Mouse (Mus musculus) heart, postnatal 10 days (tissue): ENCODE results near the gene Ccdc183. TPM values are rescaled to one million over a fixed set of nuclear protein-coding genes. Genes with fewer than 3 reads are reported as not detected.

Experiments
- DNase-seq, 2 experiments: peaks; one replicate each; pipeline ENCODE4 v3.0.0; 2021
- intact Hi-C: fragments of 180-260 bp; cut with DNase I; formaldehyde crosslinking; loops from one replicate; pipeline ENCODE4 v1.15.1; 2025
- total RNA-seq, 2 experiments: library from RNA; stranded (reverse); gene quantifications; 2 replicates each; pipeline ENCODE4 v1.2.3; 2021

Ccdc183 gene
- total RNA-seq = not detected

DNA sequence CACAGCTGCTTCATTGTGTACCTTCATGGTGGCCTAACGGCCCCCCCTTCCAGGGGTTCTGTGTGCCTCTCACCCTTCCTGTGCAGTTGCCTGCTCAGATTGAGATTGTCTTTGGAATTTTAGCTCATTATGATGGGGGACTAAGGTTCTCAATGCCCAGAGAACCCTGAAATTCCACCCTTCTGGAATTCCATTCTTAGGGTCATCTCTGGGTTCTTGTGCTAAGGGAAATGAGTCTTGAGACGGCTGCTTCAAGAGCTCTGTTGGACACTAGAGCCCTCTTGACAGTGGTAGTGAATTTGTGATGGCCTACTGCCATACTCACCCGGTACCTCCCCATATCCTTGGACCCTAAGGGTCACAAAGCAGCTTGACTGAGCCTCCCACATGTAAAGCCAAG, at the start of gene Ccdc183:
Gene Ccdc183 (minus strand): TSS at position 101 of the 400 bp plus-strand sequence.
- intact Hi-C loops = no loop called here
- no peak for DNase-seq

DNA sequence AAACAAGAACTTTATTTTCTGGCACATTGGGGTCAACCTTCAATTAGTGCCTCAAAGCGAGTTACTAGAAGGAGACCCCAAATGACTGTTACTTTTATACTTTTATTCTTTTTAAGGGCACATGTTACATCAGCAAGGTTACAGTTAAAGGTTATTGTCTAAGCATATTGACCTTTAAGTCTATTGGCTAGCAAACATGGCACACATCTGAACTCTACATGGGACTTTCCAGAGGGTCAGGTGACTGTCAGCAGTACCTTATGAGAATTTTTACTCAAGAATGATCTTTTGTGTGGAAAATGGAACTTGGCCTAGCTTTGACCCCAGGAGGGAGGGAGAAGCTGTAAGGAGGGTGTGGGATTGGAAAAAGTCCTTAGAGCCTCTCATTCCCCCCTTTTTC, 49.0 kb upstream of the Ccdc183 start:
- intact Hi-C loops = no loop called here
- no peak for DNase-seq

DNA sequence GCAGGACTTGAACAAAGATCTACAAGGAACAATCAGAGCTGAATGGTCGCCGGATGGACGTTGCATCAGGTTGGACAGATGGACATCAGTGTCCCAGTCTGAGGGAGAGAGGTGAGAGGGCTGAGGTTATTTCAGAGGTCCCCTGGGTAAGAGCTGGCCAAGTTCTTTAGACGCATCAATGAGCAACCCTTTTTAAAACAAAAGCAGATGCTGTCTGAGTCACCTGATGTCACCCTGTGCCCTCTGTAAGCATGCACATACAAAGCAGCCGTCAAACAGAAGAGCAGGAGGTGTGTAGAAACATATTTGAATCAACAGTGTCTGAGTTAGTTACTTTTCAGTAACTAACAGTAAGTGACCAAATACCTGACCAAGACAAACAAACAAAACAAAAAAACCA, 46.6 kb upstream of the Ccdc183 start:
- intact Hi-C loops = no loop called here
- no peak for DNase-seq

DNA sequence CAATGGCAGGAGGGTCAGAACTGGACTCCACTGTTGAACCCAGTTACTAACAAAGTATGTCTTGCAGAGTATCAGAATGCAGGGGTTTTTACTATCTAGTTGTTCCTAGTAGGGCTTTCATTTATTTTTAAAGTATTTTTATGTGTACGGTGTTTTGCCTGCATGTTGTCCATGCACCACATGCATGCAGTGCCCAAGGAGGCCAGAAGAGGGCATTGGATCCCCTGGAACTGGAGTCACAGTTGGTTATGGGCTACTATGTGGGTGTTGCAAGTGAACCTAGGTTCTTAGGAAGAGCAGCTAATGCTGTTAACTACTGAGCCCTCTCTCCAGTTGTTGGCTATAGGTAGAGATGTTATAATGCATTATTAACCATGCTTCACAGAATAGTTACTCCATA, 46.0 kb upstream of the Ccdc183 start:
- intact Hi-C loops = no loop called here

DNA sequence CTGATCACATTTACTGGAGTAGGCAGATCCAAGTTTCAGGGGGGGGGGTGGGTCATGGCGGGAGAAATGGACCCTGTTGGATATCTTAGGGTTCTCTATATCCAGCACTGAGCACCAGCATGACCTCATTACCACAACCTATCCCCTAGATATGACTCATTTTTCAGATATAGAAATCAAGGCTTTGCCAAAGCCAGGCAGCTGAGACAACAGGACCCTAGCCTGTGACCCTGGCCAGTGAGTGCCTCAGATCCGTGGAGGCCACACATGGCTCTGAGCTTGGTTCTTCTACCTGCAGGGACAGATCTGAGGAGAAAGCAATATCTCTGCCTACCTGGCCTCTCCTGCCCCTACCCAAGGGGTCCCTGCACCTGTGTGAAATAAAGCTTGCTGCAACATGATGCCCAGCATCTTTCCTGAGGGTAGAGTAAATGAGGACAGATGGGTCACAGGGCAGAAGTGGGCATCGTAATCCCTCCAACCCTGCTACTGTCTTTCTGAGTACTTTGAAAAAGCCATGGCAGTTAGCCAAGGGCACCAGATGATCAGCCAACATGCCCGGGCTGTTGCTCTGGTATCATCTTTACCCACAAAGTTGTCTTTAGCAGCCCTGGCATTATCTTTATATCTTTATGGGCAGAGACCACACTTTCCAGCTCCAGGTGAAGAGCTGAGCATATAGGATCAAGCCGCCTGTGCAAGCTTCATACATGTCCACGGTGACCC, 43.9 kb upstream of the Ccdc183 start:
- DNase-seq = peak; percentile 12 to 22
- intact Hi-C loops = no loop called here

More for the DNA sequence above, 46.0 kb upstream of the Ccdc183 start:
- peak; percentile 55 to 72 for DNase-seq

DNA sequence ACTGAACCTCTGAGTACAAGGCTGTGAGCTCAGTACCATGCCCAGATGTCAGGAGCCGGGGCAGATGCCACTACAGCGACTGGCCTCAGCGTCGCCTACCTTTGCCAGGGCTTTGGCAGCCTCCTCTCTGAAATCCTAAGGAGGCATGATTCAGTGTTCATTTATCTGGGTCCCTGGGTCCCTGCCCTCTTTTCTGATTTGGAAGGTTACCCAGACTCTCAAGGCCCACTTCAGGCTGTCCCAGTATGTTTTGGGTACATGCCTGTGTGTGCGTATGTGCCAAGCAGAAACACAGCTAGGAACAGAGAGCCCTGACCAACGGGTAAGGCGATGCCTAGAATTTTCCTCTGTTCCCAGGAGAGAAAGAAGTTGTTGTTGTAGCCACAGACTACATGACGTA, 42.8 kb upstream of the Ccdc183 start:
- DNase-seq = peak; percentile 26 to 33
- intact Hi-C loops = no loop called here

DNA sequence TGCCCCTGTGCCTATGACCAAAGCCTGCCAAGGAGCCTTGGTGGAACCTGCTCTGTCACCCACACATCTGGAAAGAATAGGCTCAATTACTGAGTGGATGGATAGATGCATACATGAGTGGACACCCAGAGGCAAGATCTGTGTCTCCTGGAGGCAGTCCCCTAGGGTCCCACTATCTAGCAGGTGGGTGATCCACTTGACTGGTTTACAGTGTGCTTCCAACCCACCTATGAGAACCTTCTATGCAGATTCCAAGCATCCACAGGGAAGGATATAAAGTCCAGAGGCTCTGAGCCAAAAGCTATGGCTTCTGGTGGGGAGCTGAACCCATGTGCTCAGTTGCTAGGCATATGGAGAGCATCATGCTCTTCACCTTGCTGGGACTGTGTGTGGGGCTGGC, 40.2 kb upstream of the Ccdc183 start, which contains the start of gene Lcn5:
Gene Lcn5 (plus strand): TSS at position 301 of the 400 bp plus-strand sequence.
- DNase-seq = no peak
- intact Hi-C loops = no loop called here

DNA sequence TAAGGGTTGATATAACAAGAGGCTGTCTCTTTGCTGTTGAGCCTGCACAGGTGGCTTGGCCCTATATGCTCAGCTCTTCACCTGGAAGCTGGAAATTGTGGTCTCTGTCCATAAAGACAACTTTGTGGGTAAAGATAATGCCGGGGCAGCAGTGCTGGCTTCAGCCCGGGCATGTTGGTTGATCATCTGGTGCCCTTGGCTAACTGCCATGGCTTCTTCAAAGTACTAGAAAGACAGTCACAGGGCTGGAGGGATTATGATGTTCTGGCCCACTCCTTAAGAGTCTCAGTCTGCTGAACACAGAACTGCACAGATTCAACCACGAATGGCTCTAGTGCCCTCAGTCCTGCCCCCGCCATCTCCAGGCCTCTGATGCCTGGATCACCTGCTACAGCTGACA, 39.8 kb upstream of the Ccdc183 start:
- intact Hi-C loops = no loop called here
- DNase-seq = peak; percentile 34 to 40

DNA sequence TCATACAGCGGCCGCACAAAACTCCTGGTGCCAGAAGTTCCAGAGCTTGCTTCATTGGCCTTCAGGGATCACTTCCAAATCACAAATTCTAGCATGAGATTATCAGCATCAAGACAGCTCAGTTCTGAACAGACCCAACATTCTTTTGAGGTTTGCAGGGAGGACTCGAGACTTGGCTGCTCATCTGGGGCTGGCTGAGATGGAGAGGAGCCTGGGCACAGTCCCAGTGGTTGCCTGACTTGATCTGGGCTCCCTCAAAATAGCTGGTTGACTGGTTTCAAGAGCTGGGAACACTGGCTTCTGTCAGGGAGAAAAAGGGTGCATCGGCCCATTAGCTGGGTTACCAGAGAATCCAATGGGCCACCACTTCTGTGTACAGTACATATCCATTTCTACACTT, 39.2 kb upstream of the Ccdc183 start:
- intact Hi-C loops = no loop called here
- DNase-seq = peak; percentile 65 to 66

DNA sequence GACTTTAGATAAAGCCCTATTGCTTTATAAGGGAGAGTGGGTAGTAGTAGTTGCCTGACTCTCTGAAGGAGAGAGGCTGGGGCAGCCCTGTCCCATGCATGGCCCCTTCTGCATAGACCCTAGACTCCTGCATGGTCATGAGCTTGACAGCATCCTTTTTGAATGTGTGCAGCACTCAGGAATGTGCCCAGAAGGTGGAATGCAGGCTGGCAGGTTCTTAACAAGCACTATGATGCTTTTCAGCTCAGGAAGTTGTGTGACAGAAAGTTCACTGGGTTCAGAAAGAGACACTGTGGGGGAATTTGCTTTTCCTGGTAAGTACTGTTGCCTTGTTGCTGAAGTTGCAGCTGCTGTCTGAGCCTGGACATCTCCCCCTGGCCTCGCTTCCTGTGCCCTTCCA, 37.0 kb upstream of the Ccdc183 start:
- intact Hi-C loops = no loop called here
- no peak for DNase-seq

DNA sequence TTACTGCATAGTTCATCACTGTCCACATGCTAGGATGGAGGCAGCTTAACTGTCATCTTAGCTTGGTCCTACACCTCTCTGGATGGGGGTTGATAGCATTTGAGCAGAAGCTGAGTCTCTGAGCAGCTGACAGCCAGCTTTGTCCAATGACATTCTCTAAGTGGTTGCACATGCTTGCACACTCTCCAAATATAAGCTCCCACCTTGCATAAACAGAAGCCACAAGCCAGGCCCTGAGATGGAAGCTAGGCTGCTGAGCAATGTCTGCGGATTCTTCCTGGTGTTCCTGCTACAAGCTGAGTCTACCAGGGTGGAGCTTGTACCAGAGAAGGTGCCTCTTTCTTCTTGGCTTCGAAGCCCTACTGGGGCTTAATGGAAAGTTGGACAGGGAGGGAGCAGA, 35.4 kb upstream of the Ccdc183 start, which contains the start of gene Lcn8:
Gene Lcn8 (plus strand): TSS at position 219 of the 400 bp plus-strand sequence.
- intact Hi-C loops = no loop called here

DNA sequence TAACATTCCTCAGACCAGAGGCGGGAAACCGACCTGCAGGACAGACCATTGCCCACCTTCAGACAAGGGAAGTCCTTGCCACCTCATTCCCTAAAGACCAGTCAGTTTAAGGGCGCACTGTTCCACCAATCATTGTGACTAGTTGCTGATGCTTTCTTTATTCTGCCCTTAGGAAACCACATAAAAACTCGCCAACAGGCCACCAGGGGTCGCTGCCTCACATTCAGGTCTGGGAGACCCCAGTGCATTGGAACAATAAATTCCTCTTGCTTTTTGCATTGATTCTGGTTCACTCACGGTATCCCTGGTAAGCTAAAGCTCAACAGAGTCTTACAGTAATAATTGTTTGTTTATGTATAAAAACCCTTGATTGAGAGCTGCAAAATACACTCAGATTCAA, 22.4 kb upstream of the Ccdc183 start:
- DNase-seq = peak; percentile 35 to 71
- intact Hi-C loops = no loop called here

More for the DNA sequence above, 35.4 kb upstream of the Ccdc183 start, which contains the start of gene Lcn8:
- no peak for DNase-seq

DNA sequence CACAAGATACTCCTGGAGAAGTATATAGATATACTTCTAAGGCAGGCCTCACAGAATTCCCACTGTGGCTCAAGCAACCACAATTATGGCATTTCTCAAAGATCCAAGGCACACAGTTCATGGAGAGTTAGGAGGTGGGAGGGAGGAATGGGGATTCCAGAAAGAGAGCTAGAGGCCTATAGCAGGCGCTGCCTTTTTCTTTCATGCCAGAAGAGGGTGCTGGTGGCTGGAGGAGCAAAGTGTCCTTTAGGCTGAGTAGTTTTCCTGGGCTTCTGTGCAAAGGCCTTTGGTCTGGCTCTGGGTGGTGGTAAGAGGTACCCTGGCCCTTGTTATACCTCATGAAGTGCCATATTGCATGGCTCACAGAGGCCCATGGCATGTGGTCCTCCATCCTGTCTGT, 16.6 kb upstream of the Ccdc183 start:
- no peak for DNase-seq
- intact Hi-C loops = no loop called here

DNA sequence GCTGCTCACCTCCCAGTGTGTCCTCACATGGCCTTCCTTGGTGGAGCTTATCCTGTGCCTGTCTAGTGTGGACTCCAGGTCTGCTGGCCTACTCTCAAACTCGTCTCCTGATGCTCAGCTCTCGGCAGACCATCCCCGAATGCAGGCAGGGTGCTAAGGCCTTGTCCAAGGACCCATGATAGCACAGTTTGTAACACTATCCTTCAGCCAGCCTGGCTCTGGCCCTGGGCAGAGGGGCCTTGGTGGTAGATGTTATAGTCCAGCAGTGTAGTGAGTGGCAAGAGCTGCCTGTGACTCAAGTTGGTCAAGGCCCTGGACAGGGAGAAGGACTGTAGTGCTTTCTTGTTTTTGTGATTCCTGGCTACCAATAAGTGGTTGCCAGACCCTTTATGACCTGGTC, 16.1 kb upstream of the Ccdc183 start:
- DNase-seq = no peak
- intact Hi-C loops = no loop called here

DNA sequence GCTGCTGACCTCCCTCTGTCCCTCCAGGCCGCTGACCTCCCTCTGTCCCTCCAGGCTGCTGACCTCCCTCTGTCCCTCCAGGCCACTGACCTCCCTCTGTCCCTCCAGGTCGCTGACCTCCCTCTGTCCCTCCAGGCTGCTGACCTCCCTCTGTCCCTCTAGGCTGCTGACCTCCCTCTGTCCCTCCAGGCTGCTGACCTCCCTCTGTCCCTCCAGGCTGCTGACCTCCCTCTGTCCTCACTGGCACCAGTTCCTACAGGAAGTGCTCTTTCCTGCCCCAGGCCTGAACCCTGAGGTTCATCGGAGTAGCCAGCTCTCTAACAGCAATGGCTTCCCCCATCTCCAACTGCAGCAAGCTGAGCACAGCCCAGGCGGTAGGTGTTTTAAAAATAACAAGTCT, 11.3 kb upstream of the Ccdc183 start:
- intact Hi-C loops = no loop called here
- DNase-seq = no peak

DNA sequence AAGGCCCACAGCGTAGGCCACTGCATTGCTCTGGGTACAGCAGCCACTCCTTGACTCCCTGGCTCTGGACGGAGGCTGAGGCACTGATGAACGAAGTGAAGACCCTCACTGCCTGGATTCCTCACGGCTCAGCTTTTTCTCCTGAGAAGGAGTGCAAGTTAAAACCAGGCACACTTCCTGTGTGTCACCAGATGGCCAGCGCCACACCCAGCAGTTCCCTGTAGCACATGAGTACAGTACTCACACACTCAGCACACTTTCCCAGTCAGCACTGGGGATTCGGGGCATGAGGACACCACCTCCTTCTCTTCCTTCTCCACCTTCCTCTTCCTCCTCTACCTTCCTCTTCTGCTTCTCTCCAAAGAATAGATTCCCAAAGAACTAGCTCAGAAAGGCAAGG, 10.3 kb upstream of the Ccdc183 start, which contains the start of gene Fcna:
Gene Fcna (minus strand): TSS at position 220 of the 400 bp plus-strand sequence.
- no peak for DNase-seq
- intact Hi-C loops = no loop called here

DNA sequence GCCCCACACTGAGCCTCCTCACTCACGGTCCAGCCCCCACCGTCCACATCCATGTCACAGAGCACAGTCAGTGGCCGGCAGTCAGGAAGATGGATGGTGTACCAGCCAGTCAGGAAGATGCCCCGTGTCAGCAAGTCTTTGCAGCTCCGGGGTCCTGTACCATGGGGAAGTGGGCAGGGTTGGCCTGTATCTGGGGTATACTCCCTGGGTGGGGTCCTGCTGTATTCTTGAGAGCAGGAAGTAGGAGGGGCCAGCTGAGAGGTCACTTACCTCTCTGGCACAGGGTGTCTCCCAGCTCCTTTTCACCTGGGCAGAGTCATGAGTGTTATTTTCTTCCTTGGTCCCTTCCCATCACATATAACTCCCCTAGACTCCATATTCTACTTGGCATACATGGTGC, 8.5 kb upstream of the Ccdc183 start:
- no peak for DNase-seq
- intact Hi-C loops = no loop called here

DNA sequence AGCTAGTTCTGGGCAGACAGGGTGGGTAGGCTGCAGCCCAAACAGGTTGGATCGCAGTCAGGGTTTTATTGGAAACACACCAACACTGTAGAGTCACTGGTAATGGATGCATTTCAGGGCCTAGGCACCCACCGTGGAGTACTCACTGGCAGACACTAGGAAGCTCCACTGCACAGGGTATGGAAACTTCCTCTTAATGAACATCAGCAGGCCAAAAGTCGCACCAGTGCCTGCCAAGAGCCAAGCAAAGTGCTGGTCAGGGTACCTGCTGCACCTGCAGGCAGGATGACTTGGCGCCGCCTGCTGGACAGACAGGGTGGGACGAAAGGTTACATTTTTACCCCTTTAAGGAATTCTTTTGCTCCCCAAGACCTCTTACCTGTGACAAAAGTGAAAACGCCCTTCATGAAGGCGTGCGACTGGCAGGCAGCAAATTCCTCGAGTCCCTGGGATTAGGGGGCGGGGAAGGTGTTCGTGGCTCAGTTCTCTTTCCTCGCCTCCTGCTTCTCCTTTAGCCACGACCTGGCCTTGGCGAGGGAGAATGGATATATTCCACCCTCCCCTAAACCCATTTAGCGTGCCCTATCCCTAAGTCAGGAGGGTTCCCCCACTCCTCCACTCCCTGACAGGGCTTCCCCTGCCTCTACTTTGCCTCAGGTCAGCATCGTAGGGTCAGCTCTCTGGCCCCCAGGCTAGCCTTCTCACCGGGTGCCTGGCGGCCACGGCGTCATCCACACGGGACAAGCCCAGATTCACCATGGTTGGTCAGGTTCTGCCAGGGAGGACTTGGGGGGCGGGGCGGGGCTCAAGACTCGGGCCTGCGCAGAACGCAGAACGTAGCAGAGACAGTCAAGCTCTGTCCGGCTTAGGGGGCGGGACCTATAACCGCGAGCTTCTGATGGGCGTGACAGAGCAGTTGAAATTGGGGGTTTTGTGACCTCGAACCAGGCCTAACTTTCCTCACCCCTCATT, 4.0 kb upstream of the Ccdc183 start, which contains the start of gene Tmem141:
Gene Tmem141 (minus strand): TSS at position 777 of the 972 bp plus-strand sequence.
- DNase-seq = peak; percentile 91 to 93
- intact Hi-C loops = no loop called here

DNA sequence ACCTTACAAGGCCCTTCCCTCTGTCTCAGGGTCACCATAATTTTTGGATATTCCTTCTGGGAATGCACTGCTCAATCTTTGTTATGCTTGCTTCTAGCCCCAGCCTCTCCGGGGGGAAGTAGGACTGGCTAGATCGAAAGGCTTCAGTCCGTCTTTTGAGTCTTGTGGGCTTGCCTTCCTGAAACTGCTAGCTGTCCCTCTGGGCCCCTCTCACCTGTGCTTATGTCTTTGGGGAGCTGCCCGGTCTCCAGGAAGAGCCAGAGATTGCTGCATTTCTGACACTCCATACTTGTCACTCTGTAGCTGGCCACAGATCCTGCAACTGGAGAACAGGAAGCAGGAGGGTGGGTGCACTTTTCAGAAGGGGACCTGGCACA, 3.4 kb upstream of the Ccdc183 start:
- intact Hi-C loops = no loop called here
- no peak for DNase-seq

DNA sequence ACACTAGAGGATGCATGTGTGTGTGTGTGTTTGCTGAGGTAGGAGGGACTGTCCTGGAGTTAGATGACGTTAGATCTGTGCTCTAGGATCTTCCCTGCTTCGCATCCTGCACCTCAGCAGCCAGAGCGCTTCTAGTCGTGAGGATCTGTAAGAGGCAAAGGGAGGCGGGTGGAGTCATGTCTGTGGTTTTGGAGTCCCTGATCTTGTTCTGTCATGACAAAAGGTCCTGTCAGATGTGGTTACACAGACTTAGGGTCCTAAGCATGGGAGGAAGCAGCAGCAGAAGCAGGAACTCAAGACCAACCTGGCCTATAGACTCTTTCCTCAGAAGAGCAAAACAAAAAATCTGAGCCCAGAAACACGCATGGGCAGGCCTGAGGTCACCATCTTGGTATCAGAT, 2.9 kb upstream of the Ccdc183 start:
- intact Hi-C loops = no loop called here
- no peak for DNase-seq

DNA sequence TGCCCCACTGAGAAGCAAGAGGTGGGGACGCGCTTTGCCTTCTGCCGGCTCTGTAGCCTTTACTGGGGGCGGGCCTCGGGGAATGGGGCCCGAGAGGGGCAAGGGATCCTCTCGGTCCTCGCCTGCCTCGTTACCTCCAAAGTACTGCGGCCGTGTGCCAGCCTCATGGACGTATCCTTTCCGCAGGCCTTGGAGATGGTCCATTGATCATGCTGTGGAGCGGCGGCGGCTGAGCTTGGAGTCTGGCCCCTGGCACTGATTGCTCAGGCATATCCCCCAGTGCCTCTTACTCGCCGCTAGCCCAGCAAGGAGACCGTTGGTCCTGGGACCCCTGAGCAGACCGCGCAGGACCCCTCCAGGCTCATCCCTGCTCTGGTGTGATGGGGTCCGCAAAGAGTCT, 1.1 kb downstream of the Ccdc183 start:
- intact Hi-C loops = no loop called here
- DNase-seq = no peak
